Mouse (Mus musculus) ES-Bruce4 (cell line): ENCODE results near the gene Gm8232. TPM values are rescaled to one million over a fixed set of nuclear protein-coding genes. Genes with fewer than 3 reads are reported as not detected.
"Not testable (repeated sequence)": the region's sequence is repeated elsewhere in the genome, so short reads cannot be mapped to it uniquely, and the experiment has no call there.

Experiments used
- H3K27ac ChIP-seq: 2 replicates; pipeline ENCODE4 v1.5.1; 2012; ENCODE audit warnings: low read length, inconsistent platforms; ENCODE audit not compliant: insufficient read depth
- H3K27me3 ChIP-seq: 2 replicates; pipeline ENCODE4 v1.6.1; 2012; ENCODE audit warnings: mild to moderate bottlenecking, low read length, inconsistent platforms; ENCODE audit not compliant: control insufficient read depth, poor library complexity, insufficient read depth, severe bottlenecking
- H3K36me3 ChIP-seq: 2 replicates; pipeline ENCODE4 v1.6.1; 2012; ENCODE audit warnings: inconsistent platforms, mild to moderate bottlenecking, low read length, moderate library complexity; ENCODE audit not compliant: control insufficient read depth, poor library complexity, insufficient read depth, severe bottlenecking
- H3K4me1 ChIP-seq: one replicate; pipeline ENCODE4 v1.8.1; 2011; ENCODE audit warnings: low read length; ENCODE audit not compliant: control insufficient read depth, insufficient read depth
- H3K4me3 ChIP-seq: 2 replicates; pipeline ENCODE4 v1.5.1; 2011; ENCODE audit warnings: low read depth, mild to moderate bottlenecking, low read length
- H3K9ac ChIP-seq: 2 replicates; pipeline ENCODE4 v1.6.1; 2012; ENCODE audit warnings: low read depth, mild to moderate bottlenecking, inconsistent platforms; ENCODE audit not compliant: poor library complexity, severe bottlenecking
- H3K9me3 ChIP-seq: replicated peaks from 2 replicates; pipeline ENCODE4 v1.6.1; 2012; ENCODE audit warnings: mild to moderate bottlenecking, low read length, inconsistent platforms; ENCODE audit not compliant: control insufficient read depth, poor library complexity, insufficient read depth, severe bottlenecking
- polyA plus RNA-seq: library from polyadenylated mRNA; stranded (reverse); fragments of >200 nt; gene quantifications from 2 replicates; pipeline ENCODE4 v1.2.4, GENCODE M21; 2011; ENCODE audit warnings: low read depth; ENCODE audit not compliant: missing spikeins, insufficient read depth, insufficient read length

Gm8232 gene
- not detected in 2 replicates for polyA plus RNA-seq

- H3K4me1 ChIP-seq = not testable (repeated sequence)
Observed at GRCm38 (mm10) chr14:44433335-44433734, at the start of gene Gm8232. TSS of gene Gm8232 (plus strand) at chr14:44433635.

GRCm38 (mm10) chr14:44384233-44384632 is 49.2 kb upstream of the Gm8232 start:
- H3K4me3 ChIP-seq, H3K4me1 ChIP-seq, H3K36me3 ChIP-seq, H3K9me3 ChIP-seq, H3K27me3 ChIP-seq, H3K27ac ChIP-seq, H3K9ac ChIP-seq: not testable (repeated sequence)

More at GRCm38 (mm10) chr14:44433335-44433734, at the start of gene Gm8232:
- H3K9ac ChIP-seq, H3K27ac ChIP-seq, H3K4me3 ChIP-seq, H3K27me3 ChIP-seq, H3K9me3 ChIP-seq, H3K36me3 ChIP-seq: not testable (repeated sequence)

GRCm38 (mm10) chr14:44410588-44410987 is 22.8 kb upstream of the Gm8232 start, which contains the start of gene Gm3371:
TSS of gene Gm3371 (minus strand) at chr14:44410688.
- H3K9ac ChIP-seq, H3K4me3 ChIP-seq, H3K27ac ChIP-seq, H3K4me1 ChIP-seq, H3K36me3 ChIP-seq, H3K27me3 ChIP-seq, H3K9me3 ChIP-seq: not testable (repeated sequence)

Other genes starting within 250 kb of the Gm8232 start
- gene Gm8212, start 236.0 kb upstream of the Gm8232 start, polyA plus RNA-seq = not detected in 2 replicates
- gene 4930503E14Rik, start 220.4 kb upstream of the Gm8232 start, polyA plus RNA-seq = not detected in 2 replicates
- gene Gm8220, start 148.1 kb upstream of the Gm8232 start, polyA plus RNA-seq = not detected in 2 replicates
- not detected in 2 replicates for gene Gm5930, start 95.1 kb upstream of the Gm8232 start, polyA plus RNA-seq
- gene Gm8229, start 68.3 kb upstream of the Gm8232 start, polyA plus RNA-seq = not detected in 2 replicates
- not detected in 2 replicates for gene Gm3371, start 22.9 kb upstream of the Gm8232 start, polyA plus RNA-seq
- not detected in 2 replicates for gene BC061237, start 58.8 kb downstream of the Gm8232 start, polyA plus RNA-seq
- gene Gm17093, start 84.6 kb downstream of the Gm8232 start, polyA plus RNA-seq = not detected in 2 replicates
- not detected in 2 replicates for gene Gm8247, start 149.5 kb downstream of the Gm8232 start, polyA plus RNA-seq
- not detected in 2 replicates for gene Gm5624, start 194.3 kb downstream of the Gm8232 start, polyA plus RNA-seq